Mouse (Mus musculus): Measurements from ENCODE around the gene Coro6. TPM values are rescaled to one million over a fixed set of nuclear protein-coding genes. Genes with fewer than 3 reads are reported as not detected.

Coro6 gene
- total RNA-seq, 1 experiment from 2014 or later, result 3.6 TPM

- peak; percentile 74 for DNase-seq
These were observed 31.5 kb downstream of the Coro6 start, which contains the start of gene Git1 for GRCm38 (mm10) chr11:77493512-77494343. Git1 (plus strand) TSS chr11:77493562.

DNA sequence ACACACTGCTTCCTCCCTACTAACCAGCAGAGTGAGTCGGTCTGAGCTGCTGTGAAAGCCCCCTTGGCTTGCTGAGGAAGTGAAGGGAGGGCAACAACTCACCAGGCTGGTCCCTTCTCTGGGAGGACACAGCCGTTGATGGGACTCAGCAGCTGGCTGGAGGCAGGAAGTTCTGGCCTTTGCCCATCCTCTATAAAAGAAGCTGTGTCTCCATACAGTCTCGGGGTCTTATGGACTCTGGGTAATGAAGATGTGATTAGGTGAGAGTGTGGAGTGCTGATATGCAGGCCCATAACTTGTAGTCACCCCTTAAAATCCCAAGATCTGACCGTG lies 32.1 kb downstream of the Coro6 start:
- no peak for DNase-seq

DNA sequence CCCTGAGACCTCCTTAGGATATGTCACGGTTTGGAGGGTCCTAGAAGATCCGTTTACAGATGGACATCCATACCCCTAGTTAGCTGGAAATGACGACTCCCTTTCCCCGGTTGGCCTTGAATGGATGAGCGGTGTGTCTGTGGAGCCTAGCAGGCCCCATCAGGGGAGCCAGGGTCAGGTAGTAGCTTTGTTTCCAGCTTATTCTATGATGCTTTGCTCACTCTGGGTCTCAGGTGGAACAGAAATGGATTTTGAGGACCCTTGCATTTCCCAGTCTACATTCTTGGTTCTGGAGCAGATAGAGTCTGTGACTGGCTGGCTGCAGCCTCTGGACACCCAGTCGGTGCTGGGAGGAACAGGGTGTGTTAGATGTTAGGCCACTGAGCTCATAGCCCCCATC lies 32.6 kb downstream of the Coro6 start:
- DNase-seq, result no peak

GRCm38 (mm10) chr11:77495507-77495906 lies 33.3 kb downstream of the Coro6 start:
- DNase-seq, result no peak

- peak; percentile 83 for DNase-seq
These were observed 35.1 kb downstream of the Coro6 start for GRCm38 (mm10) chr11:77497341-77497756.

DNA sequence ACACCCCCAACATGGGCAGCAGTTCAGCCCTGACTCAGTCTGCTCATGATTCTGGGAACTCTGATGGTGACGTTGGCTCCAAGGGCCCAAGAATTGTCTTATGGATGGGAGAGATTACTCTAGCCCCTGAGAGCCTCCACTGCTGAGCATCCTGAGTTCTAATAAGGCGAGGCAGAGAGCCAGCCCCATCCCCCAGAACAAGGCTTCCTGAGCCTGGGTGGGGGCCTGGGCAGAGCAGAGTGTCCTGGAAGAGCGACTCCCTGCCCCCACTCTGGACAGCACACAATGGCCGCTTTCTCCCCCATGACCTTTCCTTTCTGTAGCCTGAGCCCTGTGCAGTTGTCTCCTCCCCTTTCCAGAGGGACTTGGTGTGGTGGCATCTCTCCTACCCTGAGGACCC lies 35.6 kb downstream of the Coro6 start:
- DNase-seq, result peak; percentile 57

DNA sequence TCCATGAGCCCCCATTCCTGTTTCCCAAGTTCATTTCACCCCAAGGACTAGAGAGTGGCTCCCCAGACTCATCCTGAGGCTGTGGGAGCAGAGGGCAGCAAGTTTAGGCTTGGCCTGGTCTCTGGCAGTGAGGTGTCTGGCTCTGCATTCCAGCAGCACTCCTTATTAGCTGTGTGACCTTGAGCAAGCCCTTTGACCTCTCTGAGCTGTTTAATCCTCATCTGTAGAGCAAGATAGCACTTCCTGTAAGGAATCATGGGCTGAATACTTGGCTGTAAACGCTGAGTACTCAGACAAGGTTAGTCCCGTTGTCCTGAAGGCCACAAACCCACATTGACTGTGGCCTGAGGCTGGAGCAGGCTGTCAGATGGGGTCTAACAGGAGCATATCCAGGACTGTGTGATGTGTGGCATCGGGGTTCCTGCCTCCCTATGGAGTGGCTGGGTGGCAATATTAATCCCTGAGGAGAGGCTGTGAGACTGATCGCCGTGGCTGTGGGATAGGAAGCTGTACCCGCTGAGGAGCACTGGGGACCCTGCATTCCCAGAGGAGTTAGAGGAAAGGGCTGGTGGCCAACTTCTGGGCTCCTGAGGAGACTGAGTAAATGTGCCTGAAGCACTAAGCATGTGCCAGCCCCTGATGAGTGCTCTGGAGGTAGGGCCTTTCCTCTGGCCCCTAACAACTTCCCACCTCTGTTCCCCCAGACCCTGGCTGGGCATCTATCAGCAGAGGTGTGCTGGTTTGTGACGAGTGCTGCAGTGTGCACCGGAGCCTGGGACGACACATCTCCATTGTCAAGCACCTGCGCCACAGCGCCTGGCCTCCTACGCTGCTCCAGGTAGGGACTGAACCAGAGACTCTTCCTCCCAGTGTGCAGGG lies 36.3 kb downstream of the Coro6 start:
- peak; percentile 39 for DNase-seq

GRCm38 (mm10) chr11:77499354-77499753 lies 37.1 kb downstream of the Coro6 start:
- DNase-seq, result no peak

DNA sequence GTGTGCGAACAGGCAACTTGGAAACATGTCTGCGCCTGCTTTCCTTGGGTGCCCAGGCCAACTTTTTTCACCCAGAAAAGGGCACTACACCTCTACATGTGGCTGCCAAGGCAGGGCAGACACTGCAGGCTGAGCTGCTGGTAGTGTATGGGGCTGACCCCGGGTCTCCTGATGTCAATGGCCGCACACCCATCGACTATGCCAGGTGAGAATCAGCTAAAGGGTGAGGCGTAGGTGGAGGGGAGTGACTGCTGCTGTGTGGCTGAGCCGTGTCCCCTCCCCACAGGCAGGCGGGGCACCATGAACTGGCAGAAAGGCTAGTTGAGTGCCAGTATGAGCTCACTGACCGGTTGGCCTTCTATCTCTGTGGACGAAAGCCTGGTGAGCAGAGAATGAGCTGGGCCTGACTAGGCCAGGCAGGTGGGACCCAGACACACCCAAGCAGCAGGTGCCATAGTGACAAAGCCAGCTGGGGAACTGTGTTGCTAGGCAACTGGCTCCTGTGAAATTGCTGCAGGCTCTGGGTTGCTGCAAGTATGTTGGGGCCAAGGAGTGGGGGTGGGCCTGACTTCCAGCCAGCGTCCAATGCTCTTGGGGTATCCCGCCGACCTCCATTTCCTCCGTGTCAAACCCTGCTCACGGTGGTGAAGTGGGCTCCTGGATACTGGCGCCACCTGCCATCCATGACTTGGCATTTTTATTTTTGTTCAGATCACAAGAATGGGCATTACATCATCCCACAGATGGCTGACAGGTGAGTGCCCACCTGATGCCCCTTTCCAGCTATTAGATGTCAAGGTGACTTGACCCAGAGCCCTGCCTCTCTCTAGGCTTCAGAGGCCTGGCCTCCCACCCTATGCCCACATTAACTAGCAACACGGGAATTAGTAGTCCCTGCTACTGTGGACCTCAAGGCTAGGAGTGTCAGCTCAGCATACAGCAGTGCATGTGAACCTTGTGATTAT lies 38.4 kb downstream of the Coro6 start:
- no peak for DNase-seq

DNA sequence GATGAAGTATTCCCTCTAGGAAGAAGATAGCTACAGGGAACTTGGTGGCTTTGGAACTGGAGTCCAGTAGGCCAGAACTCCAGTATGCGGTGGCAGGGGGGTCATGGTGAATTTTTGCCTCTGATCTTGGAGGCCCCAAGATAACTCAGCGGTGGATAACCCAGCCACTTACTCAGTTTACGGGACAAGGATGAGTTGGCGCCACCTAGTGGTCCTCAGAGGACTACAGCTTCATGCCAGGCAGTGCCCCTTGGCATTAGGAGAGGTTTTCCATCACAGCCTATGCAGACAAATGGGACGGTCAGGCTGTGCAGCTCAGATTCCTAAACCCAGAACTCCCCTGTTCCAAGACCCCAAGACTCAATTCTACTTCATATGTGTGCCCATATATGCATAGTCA lies 39.2 kb downstream of the Coro6 start:
- peak; percentile 86 for DNase-seq

DNA sequence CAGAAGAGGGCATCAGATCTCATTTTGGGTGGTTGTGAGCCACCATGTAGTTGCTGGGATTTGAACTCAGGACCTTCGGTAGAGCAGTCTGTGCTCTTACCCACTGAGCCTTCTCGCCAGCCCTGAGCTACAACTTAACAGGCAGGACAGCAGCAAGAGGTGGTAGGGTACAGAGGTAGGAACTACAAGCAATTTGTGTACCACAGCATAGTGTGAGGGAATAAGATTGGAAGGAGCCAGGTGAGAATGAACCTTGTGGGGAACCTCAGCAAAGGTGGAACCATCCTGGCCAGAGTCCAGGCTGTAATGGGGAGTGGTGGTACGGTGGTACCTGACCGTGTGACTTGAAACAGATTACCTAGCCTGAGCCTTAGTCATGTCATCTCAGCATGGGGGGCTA lies 39.8 kb downstream of the Coro6 start:
- DNase-seq, result no peak

GRCm38 (mm10) chr11:77502481-77502880 lies 40.3 kb downstream of the Coro6 start:
- no peak for DNase-seq

DNA sequence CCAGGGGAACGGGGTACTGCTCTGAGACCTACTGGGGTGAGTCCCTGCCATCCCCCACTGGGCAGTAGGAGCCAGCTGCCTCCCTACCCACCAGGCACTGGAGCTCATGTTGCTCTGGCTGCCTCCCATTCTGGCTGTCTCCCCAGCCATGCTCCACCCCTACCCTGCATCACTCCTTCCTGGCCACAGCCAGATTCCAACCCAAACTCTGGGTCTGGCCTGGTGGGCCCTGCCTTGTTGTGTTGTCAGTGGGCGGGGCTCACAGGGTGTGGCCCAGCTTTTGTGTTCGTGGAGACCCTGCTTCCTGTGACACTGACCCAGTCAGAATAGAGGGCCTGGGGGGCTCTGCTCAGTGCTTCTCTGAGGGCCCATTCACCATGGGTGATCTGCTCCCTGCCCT lies 41.3 kb downstream of the Coro6 start:
- peak; percentile 32 for DNase-seq

DNA sequence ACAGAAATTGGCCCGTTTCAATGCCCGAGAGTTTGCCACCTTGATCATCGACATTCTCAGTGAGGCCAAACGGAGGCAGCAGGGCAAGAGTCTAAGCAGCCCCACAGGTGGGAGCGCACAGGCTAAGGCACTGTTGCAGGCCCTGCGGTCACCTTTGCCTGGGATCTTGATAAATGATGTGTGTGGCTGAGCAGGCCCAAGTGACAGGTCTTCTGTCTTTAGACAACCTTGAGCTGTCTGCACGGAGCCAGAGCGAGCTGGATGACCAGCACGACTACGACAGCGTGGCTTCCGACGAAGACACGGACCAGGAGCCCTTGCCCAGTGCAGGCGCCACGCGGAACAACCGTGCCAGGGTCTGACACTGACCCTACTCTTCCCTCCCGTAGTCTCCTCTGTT lies 42.2 kb downstream of the Coro6 start:
- peak; percentile 54 for DNase-seq

GRCm38 (mm10) chr11:77505291-77505980 lies 43.2 kb downstream of the Coro6 start:
- DNase-seq, result no peak

DNA sequence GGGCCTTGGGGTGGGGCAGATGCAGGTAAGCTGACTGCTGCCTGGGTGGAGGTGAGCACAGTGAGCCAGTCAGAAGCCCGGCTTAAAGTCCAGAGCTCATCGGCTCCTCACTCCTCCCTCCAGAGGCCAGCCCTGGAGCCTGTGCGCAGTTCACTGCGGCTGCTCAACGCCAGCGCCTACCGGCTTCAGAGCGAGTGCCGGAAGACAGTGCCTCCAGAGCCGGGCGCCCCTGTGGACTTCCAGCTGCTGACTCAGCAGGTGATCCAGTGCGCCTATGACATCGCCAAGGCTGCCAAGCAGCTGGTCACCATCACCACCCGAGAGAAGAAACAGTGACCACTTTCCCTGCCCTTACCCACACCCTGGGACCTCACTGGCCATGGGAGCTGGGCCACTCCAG lies 44.1 kb downstream of the Coro6 start:
- DNase-seq, result no peak

DNA sequence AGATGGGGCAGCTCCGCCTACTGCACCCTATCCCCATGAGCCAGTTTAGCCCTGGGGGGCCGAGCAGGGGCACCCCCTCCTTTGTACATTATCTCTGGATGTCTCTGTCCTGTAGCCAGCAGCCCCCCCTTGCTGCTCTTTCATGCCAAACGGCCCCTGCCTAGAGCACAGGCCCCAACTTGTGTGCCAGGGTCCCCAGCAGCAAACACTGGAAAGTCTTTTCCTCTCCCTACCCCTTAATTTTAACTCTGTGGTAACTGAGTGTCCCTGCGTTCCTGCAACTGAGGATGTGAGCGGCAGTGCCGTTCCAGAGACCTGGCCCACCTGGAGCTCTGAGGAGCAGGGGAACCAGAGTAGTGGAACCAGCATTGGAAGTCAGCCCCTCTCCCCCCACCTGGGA lies 44.7 kb downstream of the Coro6 start:
- no peak for DNase-seq

GRCm38 (mm10) chr11:77507426-77507825 lies 45.2 kb downstream of the Coro6 start:
- no peak for DNase-seq

DNA sequence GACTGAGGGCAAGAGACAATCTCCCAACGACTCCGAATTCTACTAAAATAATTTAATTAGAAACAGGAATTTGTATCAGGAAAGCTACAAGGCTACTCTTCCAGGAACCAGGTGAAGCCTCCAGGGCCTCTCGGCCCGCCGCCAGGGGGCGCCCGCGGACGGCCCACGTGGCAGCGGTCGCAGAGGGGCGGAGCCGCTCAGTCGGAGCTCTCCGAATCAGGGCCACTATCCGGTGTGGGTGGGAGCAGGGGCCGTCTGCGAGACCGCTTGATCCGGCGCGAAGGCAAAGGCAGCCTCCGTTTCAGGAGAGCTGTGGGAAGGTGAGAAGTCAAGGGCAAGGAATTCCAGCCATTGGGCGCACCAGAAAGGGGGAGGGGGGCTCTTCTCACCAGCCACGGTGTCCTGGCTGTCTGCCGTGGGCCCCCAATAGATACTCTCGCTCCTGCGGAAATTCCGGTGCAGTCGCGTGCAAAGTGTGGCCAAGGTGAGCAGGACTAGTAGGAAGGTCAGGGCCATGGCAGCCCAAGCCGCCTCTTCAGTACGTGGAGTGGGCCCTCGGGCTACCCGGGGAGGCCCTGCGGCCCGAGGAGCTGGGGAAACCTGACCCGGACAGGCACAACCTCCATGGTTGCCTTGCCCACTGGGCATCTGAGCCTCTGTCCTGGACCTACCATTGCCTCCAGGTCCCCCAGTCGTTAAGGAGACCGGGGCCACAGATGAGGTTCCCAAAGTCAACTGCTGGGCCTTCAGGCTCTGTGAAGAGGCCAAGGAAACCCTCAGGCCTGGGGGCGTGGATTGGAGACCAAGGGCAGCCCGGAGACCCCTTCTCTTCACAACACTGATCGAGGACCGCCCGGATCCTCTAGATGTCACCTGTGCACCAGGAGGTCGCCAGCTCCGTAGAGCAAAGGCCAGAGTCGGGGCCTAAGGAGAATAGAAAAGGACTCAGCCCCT lies 46.1 kb downstream of the Coro6 start:
- DNase-seq, result peak; percentile 93

- no peak for DNase-seq
These were observed 49.1 kb downstream of the Coro6 start for GRCm38 (mm10) chr11:77511336-77511735.

All from adrenal gland, postnatal 14 days (tissue).